Mouse (Mus musculus) frontal cortex, postnatal 25 days (tissue): ENCODE measurements at regions not wholly inside any gene's neighbourhood (a gene's known extent, or its start where the extent isn't known, plus 50 kb on each side); places are given as distances from the start of the nearest gene placed in this dataset.

Source experiments
- DNase-seq, 2 experiments: peaks; one replicate each; pipeline ENCODE4 v3.0.0; 2022; ENCODE audit warnings: low spot score in 2 of 2

DNA sequence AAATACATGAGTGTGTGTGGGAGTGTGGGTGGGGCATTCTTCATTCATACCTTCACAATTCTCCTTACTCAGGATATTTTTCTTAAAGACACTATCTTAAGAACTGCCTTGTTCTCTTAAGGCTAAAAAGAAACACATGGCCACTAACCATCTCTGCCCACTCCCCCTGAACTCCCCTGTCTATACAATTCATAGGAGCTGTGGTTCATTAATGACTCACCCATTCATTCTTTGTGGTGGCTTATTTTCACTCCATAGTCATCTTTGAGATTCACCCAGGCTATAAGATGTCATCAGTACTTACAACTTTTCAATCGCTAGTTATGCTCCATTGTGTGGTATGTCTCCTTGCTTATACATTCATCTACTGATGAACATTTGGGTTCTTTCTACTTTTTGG lies 97.7 kb upstream of the Spred1 start:
- DNase-seq: no peak

DNA sequence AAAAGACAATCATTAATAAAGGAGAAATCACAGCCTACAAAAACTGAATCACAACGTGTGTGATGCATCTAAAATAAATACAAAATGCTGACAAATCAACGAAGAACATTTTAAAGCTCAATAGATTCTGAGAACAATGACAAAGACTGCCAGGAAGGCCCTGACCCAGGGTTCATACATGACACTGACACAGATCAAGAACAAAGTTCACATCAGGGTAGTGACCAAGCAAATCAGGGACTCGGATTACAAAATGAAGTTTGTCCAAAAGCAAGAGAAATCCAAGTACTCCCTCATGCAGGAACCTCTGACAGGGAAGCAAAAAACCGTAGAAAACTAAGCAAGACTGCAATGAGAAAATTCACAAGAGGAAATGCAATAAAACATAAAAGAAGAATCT lies 94.1 kb upstream of the Spred1 start:
- no peak for DNase-seq

DNA sequence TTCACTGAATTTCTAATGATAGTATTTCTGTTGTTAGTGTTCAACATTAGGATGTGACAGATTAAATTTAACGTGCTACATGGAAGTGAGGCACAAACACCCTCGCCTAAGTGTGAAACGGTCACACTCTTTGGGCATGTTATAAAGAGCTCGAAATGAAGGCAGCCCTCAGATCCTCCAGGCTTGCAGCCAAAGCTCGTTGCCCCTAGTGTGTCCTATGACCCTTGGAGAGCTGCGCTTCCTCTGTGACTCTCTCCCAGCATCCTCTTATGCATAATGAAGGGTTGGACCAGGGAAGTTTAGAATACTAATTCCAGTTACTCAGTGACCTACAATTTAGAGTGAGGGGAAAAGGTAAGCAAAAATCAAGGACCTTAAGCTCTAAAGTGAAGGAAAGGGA lies 92.4 kb upstream of the Spred1 start:
- no peak for DNase-seq

DNA sequence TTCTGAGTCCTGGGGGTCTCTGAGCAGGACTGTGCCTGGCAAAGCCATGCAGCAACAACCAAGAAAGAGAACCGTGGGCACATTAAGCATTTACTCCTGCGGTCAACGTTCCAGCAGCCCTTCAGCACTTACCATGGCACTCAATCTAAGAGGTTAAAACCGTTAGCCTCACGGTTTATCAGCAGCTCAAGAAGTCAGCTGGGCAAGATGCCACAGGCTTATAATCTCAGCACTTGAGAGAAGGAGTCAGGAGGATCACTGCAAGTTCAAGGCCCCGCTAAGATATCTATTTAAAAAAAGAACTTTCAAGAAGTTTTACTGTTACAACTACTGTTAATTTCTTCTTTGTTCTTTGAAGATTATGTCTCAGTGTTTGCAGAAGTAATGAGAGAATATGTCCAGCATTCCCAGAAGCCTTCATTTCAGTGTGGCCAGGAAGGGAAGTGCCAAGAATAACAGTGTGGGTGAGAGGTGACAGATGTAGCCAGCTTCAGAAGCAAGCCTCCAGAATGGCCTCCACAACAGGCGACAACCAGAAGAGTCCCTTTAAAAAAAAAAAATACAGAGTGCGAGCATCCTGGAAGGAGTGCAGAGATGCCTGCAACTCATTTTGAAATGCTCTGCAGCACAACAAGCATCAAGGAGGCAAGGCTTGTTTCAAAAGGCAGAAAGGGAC lies 84.8 kb upstream of the Spred1 start:
- DNase-seq: no peak

DNA sequence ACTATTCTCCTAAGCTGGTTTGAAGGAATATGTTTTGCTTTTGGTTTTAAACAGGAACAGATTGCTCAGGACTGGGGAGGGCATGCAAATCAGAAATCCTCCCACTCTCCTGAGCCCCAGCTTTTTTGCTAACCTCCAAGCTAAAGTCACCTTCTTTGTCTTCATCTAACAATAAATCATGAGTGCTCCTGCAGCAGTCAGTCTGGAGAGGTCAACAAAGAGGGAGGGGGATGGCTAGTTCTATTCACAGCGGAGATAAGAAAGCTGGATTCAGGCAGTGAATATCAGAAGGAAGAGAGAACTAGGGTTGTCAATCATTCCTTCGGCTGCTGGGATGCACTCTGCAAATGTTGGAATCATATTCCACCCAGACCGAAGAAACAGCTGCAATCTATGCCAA lies 81.0 kb upstream of the Spred1 start:
- DNase-seq: no peak

DNA sequence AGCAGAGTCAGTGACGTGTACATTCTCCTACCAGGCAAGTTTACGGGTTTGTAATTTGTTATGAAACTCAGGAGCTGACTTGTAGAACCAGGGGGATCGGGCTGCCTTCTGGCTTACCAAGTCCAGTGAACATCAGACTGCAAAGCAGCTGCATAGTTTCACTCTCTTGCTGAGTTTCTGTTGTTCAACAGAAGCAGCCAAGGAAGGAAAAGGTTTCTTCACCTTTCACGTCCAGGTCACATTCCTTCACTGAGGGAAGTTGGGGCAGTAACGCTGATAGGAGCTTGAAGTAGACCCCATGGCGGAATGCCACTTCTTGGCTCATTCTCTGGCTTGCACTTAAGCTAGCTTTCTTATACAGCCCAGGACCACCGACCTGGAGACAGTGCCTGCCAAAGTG lies 77.3 kb upstream of the Spred1 start:
- DNase-seq: no peak

DNA sequence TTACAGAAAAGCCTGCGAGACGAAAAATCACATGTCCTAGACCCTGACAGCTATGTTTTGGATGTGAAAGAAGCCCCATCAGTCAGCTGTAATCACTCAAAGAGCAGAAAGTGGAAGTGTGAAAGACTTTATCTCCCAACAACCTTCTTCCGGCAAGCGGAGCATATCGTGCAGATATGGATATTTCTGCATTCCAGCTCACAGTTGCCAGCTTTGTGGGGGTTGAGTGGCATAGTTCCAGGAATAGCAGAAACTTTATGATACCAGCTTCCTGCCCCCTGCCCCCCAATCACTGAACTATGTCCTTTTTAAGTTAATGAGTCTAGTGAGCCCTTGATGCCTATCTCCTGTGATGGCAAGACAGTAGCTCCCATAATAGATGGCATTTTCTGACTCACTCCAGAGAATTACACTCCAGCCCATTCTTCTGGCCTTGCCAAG lies 72.9 kb upstream of the Spred1 start:
- no peak for DNase-seq

DNA sequence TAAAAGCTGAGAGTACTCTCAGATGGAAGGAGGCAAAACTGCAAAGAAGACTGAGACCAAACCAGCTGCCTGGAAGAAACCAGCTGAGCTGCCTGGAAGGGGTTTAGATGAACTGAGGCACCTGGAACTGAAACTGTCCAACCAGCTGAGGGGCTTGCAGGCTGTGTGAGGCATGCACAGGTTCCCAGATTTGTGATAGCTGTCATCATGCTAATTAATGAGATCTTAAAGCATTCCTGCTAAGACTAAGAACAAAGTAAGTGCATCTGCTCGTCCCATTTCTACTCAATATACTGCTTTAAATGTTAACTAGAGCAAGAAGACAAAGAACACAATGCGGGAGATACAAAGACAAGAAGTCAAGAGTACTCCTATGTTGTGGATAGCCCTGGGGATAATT lies 71.1 kb upstream of the Spred1 start:
- DNase-seq: no peak

DNA sequence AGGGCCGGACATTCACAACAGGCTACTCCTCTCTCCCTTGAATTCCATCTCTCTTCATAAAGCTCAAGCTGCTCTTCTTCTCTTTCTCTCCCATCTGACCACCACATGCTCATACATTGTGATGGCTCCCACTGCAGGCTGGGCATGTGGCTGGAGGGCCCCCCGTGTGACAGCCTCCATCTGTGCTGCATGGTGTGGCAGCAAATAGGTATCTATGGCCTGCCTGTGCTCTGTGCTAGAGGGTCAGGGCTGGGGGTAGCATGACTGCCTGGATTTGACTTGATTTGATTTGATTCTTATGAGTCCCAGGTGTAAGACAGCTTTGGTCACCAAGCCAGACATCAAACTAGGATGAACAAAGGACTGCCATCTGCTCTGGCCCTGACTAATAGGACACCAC lies 57.0 kb upstream of the Spred1 start:
- no peak for DNase-seq

DNA sequence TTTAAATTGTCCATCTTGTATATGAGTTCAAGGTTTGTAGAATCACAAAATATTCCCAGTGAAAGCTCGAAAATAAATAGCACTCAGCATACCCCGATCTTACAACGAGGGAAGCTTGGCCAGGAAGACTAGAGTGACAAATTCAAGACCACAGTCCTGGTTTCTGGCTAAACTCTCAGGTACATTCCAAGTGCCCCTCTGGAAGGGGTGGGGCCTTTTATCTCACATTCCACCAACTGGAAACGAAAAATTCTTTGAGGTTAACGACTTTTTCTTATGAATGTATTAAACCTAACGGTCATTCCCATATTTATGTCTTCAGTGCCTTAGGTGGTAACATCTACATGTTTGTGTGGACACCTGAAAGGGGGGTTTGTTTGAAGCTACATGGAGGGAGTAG lies 50.8 kb upstream of the Spred1 start:
- no peak for DNase-seq

DNA sequence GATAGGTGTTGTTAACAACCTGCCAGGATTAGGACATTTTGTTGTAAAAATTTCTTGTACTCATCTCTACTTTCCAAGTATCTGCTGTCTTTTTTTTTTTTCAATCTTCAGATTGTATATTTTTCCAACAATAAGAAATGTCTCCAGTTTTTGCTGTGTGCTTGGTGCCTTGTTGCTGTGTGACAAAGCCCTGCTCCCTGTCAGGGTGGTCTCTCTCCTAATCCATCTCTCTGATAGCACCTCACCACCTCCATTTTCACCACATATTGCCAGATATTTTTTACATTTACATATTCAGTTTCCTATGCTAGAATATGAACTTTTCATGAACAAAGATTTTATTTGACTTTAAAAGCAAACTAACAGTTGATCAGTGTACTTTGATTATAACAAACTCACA lies 50.1 kb upstream of the Spred1 start:
- no peak for DNase-seq
